Mouse (Mus musculus) stomach, embryonic 14.5 days (tissue): ENCODE results near the gene Cers6. TPM values are rescaled to one million over a fixed set of nuclear protein-coding genes. Genes with fewer than 3 reads are reported as not detected.

Experiments used
- ATAC-seq: fragments of 200-750 bp; cut with Nextera tagmentation; 2 replicates; pipeline ENCODE4 v1.8.0; 2017; ENCODE audit warnings: low read depth, moderate TSS enrichment; ENCODE audit not compliant: insufficient number of reproducible peaks, insufficient read depth, low FRiP score
- H3K27ac ChIP-seq: fragments of 300-500 bp; sonication (generic); 2 replicates; pipeline ENCODE4 v1.5.1; 2014; ENCODE audit warnings: mild to moderate bottlenecking, low read length, moderate library complexity, mixed read lengths
- H3K27me3 ChIP-seq: fragments of 300-500 bp; sonication (generic); 2 replicates; pipeline ENCODE4 v1.6.1; 2014; ENCODE audit warnings: low read length, control low read depth, mixed read lengths; ENCODE audit not compliant: control insufficient read depth, insufficient read depth
- H3K36me3 ChIP-seq: fragments of 300-500 bp; sonication (generic); 2 replicates; pipeline ENCODE4 v1.6.1; 2014; ENCODE audit warnings: mild to moderate bottlenecking, control low read depth, low read length, moderate library complexity, mixed read lengths; ENCODE audit not compliant: control insufficient read depth, insufficient read depth
- H3K4me1 ChIP-seq: fragments of 300-500 bp; sonication (generic); 2 replicates; pipeline ENCODE4 v1.6.1; 2014; ENCODE audit warnings: low read length, control low read depth, mixed read lengths; ENCODE audit not compliant: control insufficient read depth, insufficient read depth
- H3K4me2 ChIP-seq: fragments of 300-500 bp; sonication (generic); replicated peaks from 2 replicates; pipeline ENCODE4 v1.6.1; 2014; ENCODE audit warnings: low read depth, low read length, control low read depth
- H3K4me3 ChIP-seq: fragments of 300-500 bp; sonication (generic); 2 replicates; pipeline ENCODE4 v1.5.1; 2014; ENCODE audit warnings: low read depth, low read length, control low read depth
- H3K9ac ChIP-seq: fragments of 300-500 bp; sonication (generic); replicated peaks from 2 replicates; pipeline ENCODE4 v1.6.1; 2014; ENCODE audit warnings: low read depth, mild to moderate bottlenecking, control low read depth, low read length, moderate library complexity, mixed read lengths
- H3K9me3 ChIP-seq: fragments of 300-500 bp; sonication (generic); 2 replicates; pipeline ENCODE4 v1.6.1; 2016; ENCODE audit warnings: low read depth, low read length, control low read depth; ENCODE audit not compliant: control insufficient read depth
- WGBS: fragments of 180-500 bp; shearing (Covaris S2); extraction: QIAGEN DNeasy Blood & Tissue Kit; methylation state at CpG from one replicate; pipeline ENCODE4 v1.1.7; 2014; 5-methylcytosine and 5-hydroxymethylcytosine counted together
- polyA plus RNA-seq: library from polyadenylated mRNA; unstranded; fragments of >200 nt; fragmentation: Nextera tagmentation; extraction: Ambion mirVana; gene quantifications from 2 replicates; pipeline ENCODE4 v1.2.1, GENCODE M21; 2014

The Cers6 gene
- polyA plus RNA-seq, 1 experiment from 2014 or later = 37.5 TPM

- ATAC-seq = no peak
- 90% methylated on average over 10 of the region's 10 CpGs for WGBS
- no peaks in the 10 kb centered on the region for H3K9me3 ChIP-seq
- no peak overlapping the region for H3K4me2 ChIP-seq
- no peak overlapping the region for H3K4me3 ChIP-seq
- H3K27ac ChIP-seq = no peak overlapping the region
- no peak overlapping the region for H3K9ac ChIP-seq
- H3K4me1 ChIP-seq = peaks cover 9% of the 10 kb centered on the region; the same call in 1 of the 2 replicates
- H3K27me3 ChIP-seq = no peaks in the 10 kb centered on the region
- H3K36me3 ChIP-seq = no peaks in the 10 kb centered on the region
These were observed 276.3 kb downstream of the Cers6 start for GRCm38 (mm10) chr2:69137406-69138084.

DNA sequence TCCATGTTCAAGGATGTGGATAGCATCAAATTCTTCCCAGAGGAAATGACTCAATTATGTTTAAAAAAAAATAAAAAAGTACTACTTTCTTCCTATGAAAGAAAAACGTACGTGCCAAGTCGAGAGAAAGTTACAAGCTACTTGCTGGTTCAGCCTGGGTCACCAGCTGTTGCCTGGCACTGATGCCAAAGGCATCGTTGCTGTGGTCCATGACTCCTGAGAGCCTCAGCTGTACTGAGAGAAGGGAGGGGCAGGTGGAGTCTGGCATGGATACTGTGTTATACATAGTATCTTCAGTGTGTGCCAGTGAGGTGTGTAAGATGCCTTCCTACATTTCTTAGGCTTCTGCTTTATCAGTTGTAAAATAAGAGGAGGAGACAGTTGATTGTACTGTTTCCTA, 277.5 kb downstream of the Cers6 start:
- WGBS = 71% methylated on average over 4 of the region's 4 CpGs

DNA sequence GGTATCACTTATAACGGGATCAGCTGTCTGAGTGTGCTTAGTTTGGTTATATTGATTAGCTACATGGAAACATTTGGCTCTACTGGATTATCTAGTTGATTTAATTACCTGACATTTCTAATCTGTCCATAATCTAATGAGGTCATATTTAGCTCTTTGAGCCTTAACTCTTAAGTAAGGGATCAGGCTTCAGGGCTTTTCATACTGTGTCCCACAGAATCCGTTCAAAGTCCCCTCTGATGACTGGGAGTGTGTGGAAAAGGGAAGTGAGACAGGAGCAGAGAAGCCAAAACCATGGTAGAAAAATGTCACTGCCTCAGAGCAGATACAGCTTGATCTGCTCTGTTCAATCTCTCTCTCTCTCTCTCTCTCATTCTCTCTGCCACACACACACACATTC, 279.0 kb downstream of the Cers6 start:
- H3K4me2 ChIP-seq = no peak overlapping the region
- H3K9ac ChIP-seq = no peak overlapping the region
- WGBS = 50% methylated on average over 2 of the region's 2 CpGs
- H3K4me1 ChIP-seq = peaks cover 8% of the 10 kb centered on the region; the same call in 1 of the 2 replicates
- no peak overlapping the region for H3K27ac ChIP-seq
- ATAC-seq = no peak
- H3K36me3 ChIP-seq = no peaks in the 10 kb centered on the region
- no peaks in the 10 kb centered on the region for H3K9me3 ChIP-seq
- H3K27me3 ChIP-seq = no peaks in the 10 kb centered on the region
- H3K4me3 ChIP-seq = no peak overlapping the region

More for the DNA sequence above, 277.5 kb downstream of the Cers6 start:
- no peaks in the 10 kb centered on the region for H3K27me3 ChIP-seq
- H3K4me2 ChIP-seq = no peak overlapping the region
- no peaks in the 10 kb centered on the region for H3K36me3 ChIP-seq
- no peak overlapping the region for H3K27ac ChIP-seq
- no peaks in the 10 kb centered on the region for H3K9me3 ChIP-seq
- H3K4me1 ChIP-seq = peaks cover 9% of the 10 kb centered on the region; the same call in 1 of the 2 replicates
- ATAC-seq = no peak
- H3K9ac ChIP-seq = no peak overlapping the region
- H3K4me3 ChIP-seq = no peak overlapping the region

DNA sequence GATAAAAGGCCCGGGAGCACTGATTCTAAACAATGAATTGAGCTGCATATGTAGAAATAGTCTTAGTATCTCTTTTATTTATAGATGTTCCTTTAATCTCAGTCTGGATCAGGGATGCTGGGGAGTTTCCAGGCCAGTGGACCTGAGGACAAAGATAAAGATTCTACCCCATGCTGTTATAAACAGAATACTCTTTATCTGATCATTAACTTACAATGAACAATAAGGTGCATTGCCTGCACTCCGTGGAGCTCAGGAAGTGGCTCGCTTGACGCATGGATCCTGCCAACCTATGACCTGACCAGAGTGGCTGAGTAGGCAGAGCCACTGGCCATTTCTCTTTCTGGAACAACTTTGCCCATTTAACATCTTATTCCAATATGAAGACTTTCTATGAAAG, 279.6 kb downstream of the Cers6 start:
- WGBS = 46% methylated on average over 4 of the region's 4 CpGs
- H3K4me1 ChIP-seq = 0 out of 2 replicates have a peak, but pooled peaks cover 3% of the 10 kb centered on the region
- H3K4me3 ChIP-seq = no peak overlapping the region
- no peak overlapping the region for H3K27ac ChIP-seq
- no peak overlapping the region for H3K9ac ChIP-seq
- no peaks in the 10 kb centered on the region for H3K27me3 ChIP-seq
- no peak for ATAC-seq
- no peak overlapping the region for H3K4me2 ChIP-seq
- no peaks in the 10 kb centered on the region for H3K9me3 ChIP-seq
- H3K36me3 ChIP-seq = no peaks in the 10 kb centered on the region

- H3K27ac ChIP-seq = no peak overlapping the region
- H3K4me2 ChIP-seq = no peak overlapping the region
- H3K36me3 ChIP-seq = no peaks in the 10 kb centered on the region
- 66% methylated on average over 3 of the region's 3 CpGs for WGBS
- no peaks in the 10 kb centered on the region for H3K4me1 ChIP-seq
- ATAC-seq = no peak
- no peaks in the 10 kb centered on the region for H3K27me3 ChIP-seq
- H3K9ac ChIP-seq = no peak overlapping the region
- H3K4me3 ChIP-seq = no peak overlapping the region
- no peaks in the 10 kb centered on the region for H3K9me3 ChIP-seq
These were observed 287.4 kb downstream of the Cers6 start for GRCm38 (mm10) chr2:69148691-69149090.

DNA sequence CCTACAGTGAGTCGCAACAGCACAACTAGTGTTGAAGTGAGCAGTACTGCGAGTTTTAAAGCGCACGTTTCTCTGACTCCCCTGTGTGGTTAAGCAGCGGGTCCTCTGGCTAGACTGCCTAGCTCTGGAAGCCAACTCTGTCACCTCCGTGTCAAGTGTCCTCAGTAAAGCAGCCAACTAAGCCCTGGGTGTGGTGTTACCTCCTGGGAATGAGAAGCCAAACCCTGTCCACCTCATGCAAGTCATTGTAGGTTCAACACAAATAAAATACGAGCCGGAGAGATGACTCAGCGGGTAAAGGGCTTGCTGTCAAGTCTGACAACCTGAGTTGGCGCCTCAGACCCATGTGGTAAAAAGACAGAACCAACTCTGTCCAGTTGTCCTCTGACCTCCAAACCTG, 287.9 kb downstream of the Cers6 start:
- WGBS = 82% methylated on average over 10 of the region's 10 CpGs
- H3K9me3 ChIP-seq = no peaks in the 10 kb centered on the region
- no peak overlapping the region for H3K27ac ChIP-seq
- ATAC-seq = no peak
- no peaks in the 10 kb centered on the region for H3K4me1 ChIP-seq
- no peak overlapping the region for H3K9ac ChIP-seq
- H3K36me3 ChIP-seq = no peaks in the 10 kb centered on the region
- no peak overlapping the region for H3K4me2 ChIP-seq
- no peaks in the 10 kb centered on the region for H3K27me3 ChIP-seq
- H3K4me3 ChIP-seq = no peak overlapping the region

DNA sequence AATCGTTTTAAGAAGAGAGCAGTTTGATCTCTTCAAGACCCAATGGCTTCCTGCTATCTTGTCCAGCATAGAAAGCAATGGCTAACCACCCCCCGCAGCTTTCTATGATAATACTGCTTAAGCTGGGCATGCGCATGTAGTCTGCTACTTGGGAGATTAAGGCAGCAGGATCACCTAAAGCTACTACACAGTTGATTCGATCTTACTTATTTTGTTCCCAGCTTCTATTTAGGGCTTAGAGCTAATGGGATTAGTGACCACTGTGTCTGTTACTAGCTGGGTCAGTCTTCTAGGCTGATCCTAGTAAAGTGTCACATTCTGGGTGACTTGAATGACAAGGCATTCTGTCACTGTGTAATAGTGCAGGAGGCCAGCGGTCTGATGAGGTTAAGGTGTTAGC, 289.6 kb downstream of the Cers6 start:
- no peaks in the 10 kb centered on the region for H3K36me3 ChIP-seq
- no peak overlapping the region for H3K9ac ChIP-seq
- WGBS = 75% methylated on average over 5 of the region's 5 CpGs
- no peaks in the 10 kb centered on the region for H3K27me3 ChIP-seq
- peaks cover 5% of the 10 kb centered on the region; the same call in 1 of the 2 replicates for H3K4me1 ChIP-seq
- H3K4me3 ChIP-seq = no peak overlapping the region
- H3K4me2 ChIP-seq = no peak overlapping the region
- no peak overlapping the region for H3K27ac ChIP-seq
- no peaks in the 10 kb centered on the region for H3K9me3 ChIP-seq
- ATAC-seq = no peak

GRCm38 (mm10) chr2:69155861-69156260, 294.6 kb downstream of the Cers6 start:
- no peaks in the 10 kb centered on the region for H3K36me3 ChIP-seq
- H3K27me3 ChIP-seq = no peaks in the 10 kb centered on the region
- no peak overlapping the region for H3K4me3 ChIP-seq
- H3K4me1 ChIP-seq = peaks cover 5% of the 10 kb centered on the region; the same call in 1 of the 2 replicates
- 31% methylated on average over 3 of the region's 3 CpGs for WGBS
- H3K9ac ChIP-seq = no peak overlapping the region
- no peak overlapping the region for H3K27ac ChIP-seq
- ATAC-seq = 0 out of 2 replicates have a peak, but pooled peaks have one; percentile 42
- no peak overlapping the region for H3K4me2 ChIP-seq
- no peaks in the 10 kb centered on the region for H3K9me3 ChIP-seq

- Histone ChIP-seq H3K9ac (no peak overlapping the region), H3K36me3 (no peaks in the 10 kb centered on the region), H3K27me3 (no peaks in the 10 kb centered on the region), H3K4me3 (no peak overlapping the region), H3K4me2 (no peak overlapping the region), H3K4me1 (peaks cover 5% of the 10 kb centered on the region; the same call in 1 of the 2 replicates), H3K27ac (no peak overlapping the region), H3K9me3 (no peaks in the 10 kb centered on the region)
- 57% methylated on average over 7 of the region's 7 CpGs for WGBS
- ATAC-seq = no peak
These were observed 295.0 kb downstream of the Cers6 start for GRCm38 (mm10) chr2:69156283-69156682.
